Mouse (Mus musculus) hindbrain, postnatal 0 days (tissue): ENCODE results near the gene Nrxn3. TPM values are rescaled to one million over a fixed set of nuclear protein-coding genes. Genes with fewer than 3 reads are reported as not detected.

Source experiments
- ATAC-seq: fragments of 200-750 bp; cut with Nextera tagmentation; 2 replicates; pipeline ENCODE4 v1.8.0; 2017; ENCODE audit warnings: mild to moderate bottlenecking, moderate TSS enrichment, moderate library complexity
- DNase-seq: peaks from one replicate; pipeline ENCODE4 v3.0.0-alpha.2; 2015; ENCODE audit warnings: low spot score
- H3K27ac ChIP-seq: fragments of 300-500 bp; sonication (generic); 2 replicates; pipeline ENCODE4 v1.5.1; 2014; ENCODE audit warnings: mild to moderate bottlenecking
- H3K27me3 ChIP-seq: fragments of 300-500 bp; sonication (generic); 2 replicates; pipeline ENCODE4 v1.6.1; 2014; ENCODE audit warnings: low read length, mixed read lengths; ENCODE audit not compliant: insufficient read depth
- H3K36me3 ChIP-seq: fragments of 300-500 bp; sonication (generic); 2 replicates; pipeline ENCODE4 v1.6.1; 2014; ENCODE audit warnings: low read length, mixed read lengths; ENCODE audit not compliant: insufficient read depth
- H3K4me1 ChIP-seq: fragments of 300-500 bp; sonication (generic); 2 replicates; pipeline ENCODE4 v1.6.1; 2014; ENCODE audit warnings: antibody characterized with exemption, low read length, mixed read lengths; ENCODE audit not compliant: insufficient read depth
- H3K4me2 ChIP-seq: fragments of 300-500 bp; sonication (generic); 2 replicates; pipeline ENCODE4 v1.6.1; 2014; ENCODE audit warnings: low read depth, mild to moderate bottlenecking, low read length, moderate library complexity, mixed read lengths
- H3K4me3 ChIP-seq: fragments of 300-500 bp; sonication (generic); 2 replicates; pipeline ENCODE4 v1.5.1; 2014; ENCODE audit warnings: low read length
- H3K9ac ChIP-seq: fragments of 300-500 bp; sonication (generic); replicated peaks from 2 replicates; pipeline ENCODE4 v1.6.1; 2014; ENCODE audit warnings: mild to moderate bottlenecking, low read length, moderate library complexity, mixed read lengths
- H3K9me3 ChIP-seq: fragments of 300-500 bp; sonication (generic); 2 replicates; pipeline ENCODE4 v1.6.1; 2016; ENCODE audit warnings: low read length, mixed read lengths
- CTCF ChIP-seq: IDR thresholded peaks from 2 replicates; pipeline ENCODE4 v1.5.1; 2016; ENCODE audit warnings: antibody characterized with exemption, control low read depth, low read depth
- WGBS: fragments of 180-500 bp; shearing (Covaris S2); extraction: QIAGEN DNeasy Blood & Tissue Kit; methylation state at CpG from one replicate; pipeline ENCODE4 v1.1.7; 2014; 5-methylcytosine and 5-hydroxymethylcytosine counted together
- polyA plus RNA-seq: library from polyadenylated mRNA; unstranded; fragments of >200 nt; fragmentation: Nextera tagmentation; extraction: Ambion mirVana; gene quantifications from 2 replicates; pipeline ENCODE4 v1.2.1, GENCODE M21; 2015
- total RNA-seq: library from RNA; depleted of rRNA; stranded (reverse); fragments of >200 nt; gene quantifications from 2 replicates; pipeline ENCODE4 v1.2.3, GENCODE M21; 2014

Gene Nrxn3
- total and polyA plus RNA-seq, 2 experiments from 2014 or later: 87.8 to 103 TPM

- no peak for DNase-seq
- no peak for ATAC-seq
- Histone ChIP-seq H3K4me1 (no peaks in the 10 kb centered on the region), H3K9me3 (no peaks in the 10 kb centered on the region), H3K9ac (no peak overlapping the region), H3K27me3 (no peaks in the 10 kb centered on the region), H3K4me3 (no peak overlapping the region), H3K4me2 (no peak overlapping the region), H3K36me3 (no peaks in the 10 kb centered on the region), H3K27ac (no peak overlapping the region)
- no peak for TF ChIP-seq CTCF
- 79% methylated on average over 1 of the region's 1 CpGs for WGBS
Observed at GRCm38 (mm10) chr12:89711791-89712190, 989.1 kb downstream of the Nrxn3 start.

GRCm38 (mm10) chr12:89719194-89720080 lies 996.8 kb downstream of the Nrxn3 start:
- DNase-seq (no peak), ATAC-seq (no peak)
- no peak overlapping the region for H3K27ac ChIP-seq
- H3K9me3 ChIP-seq: no peaks in the 10 kb centered on the region
- no peak overlapping the region for H3K9ac ChIP-seq
- no peak overlapping the region for H3K4me3 ChIP-seq
- H3K4me1 ChIP-seq: no peaks in the 10 kb centered on the region
- H3K27me3 ChIP-seq: no peaks in the 10 kb centered on the region
- TF ChIP-seq CTCF: no peak
- H3K4me2 ChIP-seq: no peak overlapping the region
- no peaks in the 10 kb centered on the region for H3K36me3 ChIP-seq
- WGBS: 40% methylated on average over 8 of the region's 8 CpGs

GRCm38 (mm10) chr12:89720945-89721344 lies 998.3 kb downstream of the Nrxn3 start:
- no peak overlapping the region for H3K4me3 ChIP-seq
- no peak overlapping the region for H3K9ac ChIP-seq
- no peak overlapping the region for H3K27ac ChIP-seq
- no peaks in the 10 kb centered on the region for H3K27me3 ChIP-seq
- H3K36me3 ChIP-seq: no peaks in the 10 kb centered on the region
- H3K4me2 ChIP-seq: no peak overlapping the region
- no peaks in the 10 kb centered on the region for H3K9me3 ChIP-seq
- no peaks in the 10 kb centered on the region for H3K4me1 ChIP-seq
- DNase-seq: no peak
- no peak for TF ChIP-seq CTCF
- WGBS: 70% methylated on average over 3 of the region's 3 CpGs
- no peak for ATAC-seq

- no peaks in the 10 kb centered on the region for H3K4me1 ChIP-seq
Observed at GRCm38 (mm10) chr12:89722462-89722861, 999.8 kb downstream of the Nrxn3 start.

GRCm38 (mm10) chr12:89724048-89724447 lies 1001.4 kb downstream of the Nrxn3 start:
- Histone ChIP-seq H3K36me3 (no peaks in the 10 kb centered on the region), H3K27ac (no peak overlapping the region), H3K4me3 (no peak overlapping the region), H3K4me1 (no peaks in the 10 kb centered on the region), H3K4me2 (no peak overlapping the region), H3K9me3 (no peaks in the 10 kb centered on the region), H3K27me3 (no peaks in the 10 kb centered on the region), H3K9ac (no peak overlapping the region)
- 57% methylated on average over 3 of the region's 3 CpGs for WGBS
- TF ChIP-seq CTCF: no peak
- no peak for DNase-seq
- no peak for ATAC-seq

More at GRCm38 (mm10) chr12:89722462-89722861, 999.8 kb downstream of the Nrxn3 start:
- H3K27ac ChIP-seq: no peak overlapping the region
- no peak overlapping the region for H3K4me3 ChIP-seq
- no peaks in the 10 kb centered on the region for H3K36me3 ChIP-seq
- no peak for ATAC-seq
- 76% methylated on average over 14 of the region's 14 CpGs for WGBS
- no peak overlapping the region for H3K9ac ChIP-seq
- no peak for DNase-seq
- no peak overlapping the region for H3K4me2 ChIP-seq
- no peaks in the 10 kb centered on the region for H3K9me3 ChIP-seq
- TF ChIP-seq CTCF: no peak
- H3K27me3 ChIP-seq: no peaks in the 10 kb centered on the region

- DNase-seq (no peak), ATAC-seq (no peak)
- Histone ChIP-seq H3K4me2 (no peak overlapping the region), H3K9ac (no peak overlapping the region), H3K4me1 (no peaks in the 10 kb centered on the region), H3K36me3 (no peaks in the 10 kb centered on the region), H3K27me3 (no peaks in the 10 kb centered on the region), H3K27ac (no peak overlapping the region), H3K9me3 (no peaks in the 10 kb centered on the region; the same call in 1 of the 2 replicates), H3K4me3 (no peak overlapping the region)
- WGBS: 47% methylated on average over 1 of the region's 1 CpGs
- TF ChIP-seq CTCF: no peak
Observed at GRCm38 (mm10) chr12:89742326-89742725, 1019.6 kb downstream of the Nrxn3 start.

- no peaks in the 10 kb centered on the region; the same call in 1 of the 2 replicates for H3K9me3 ChIP-seq
- no peak overlapping the region for H3K9ac ChIP-seq
- no peak overlapping the region for H3K4me2 ChIP-seq
- no peaks in the 10 kb centered on the region for H3K4me1 ChIP-seq
- ATAC-seq (no peak), DNase-seq (no peak)
- no peaks in the 10 kb centered on the region for H3K36me3 ChIP-seq
- 88% methylated on average over 2 of the region's 2 CpGs for WGBS
- no peaks in the 10 kb centered on the region for H3K27me3 ChIP-seq
- H3K4me3 ChIP-seq: no peak overlapping the region
- no peak overlapping the region for H3K27ac ChIP-seq
- no peak for TF ChIP-seq CTCF
Observed at GRCm38 (mm10) chr12:89742796-89743195, 1020.1 kb downstream of the Nrxn3 start.
